Mouse (Mus musculus): ENCODE results near the gene Sh3bgrl3. TPM values are rescaled to one million over a fixed set of nuclear protein-coding genes. Genes with fewer than 3 reads are reported as not detected.
"Not testable (repeated sequence)": the region's sequence is repeated elsewhere in the genome, so short reads cannot be mapped to it uniquely, and the experiment has no call there.

The Sh3bgrl3 gene
- polyA plus RNA-seq (2014; fragmentation: Nextera tagmentation; extraction: Ambion mirVana), result 257 and 281 TPM in 2 replicates

GRCm38 (mm10) chr4:134128221-134128982, at the start of gene Sh3bgrl3:
Sh3bgrl3 (minus strand) TSS chr4:134128789.
- Histone ChIP-seq H3K4me1 (replicated peaks; ENCODE audit: control insufficient read depth, insufficient read depth, low read length) (peaks cover 43% of the 10 kb centered on the region), H3K4me2 (peak within 1 kb of the TSS; percentile 96), H3K9me3 (ENCODE audit: control insufficient read depth, low read length) (no peaks in the 10 kb centered on the region), H3K36me3 (ENCODE audit: control insufficient read depth, insufficient read depth, low read length) (peaks cover 6% of the 10 kb centered on the region; the same call in 1 of the 2 replicates), H3K9ac (ENCODE audit: low read depth, low read length) (peak within 1 kb of the TSS; percentile 92), H3K27ac (ENCODE audit: low read depth, low read length) (peak within 1 kb of the TSS; percentile 80), H3K4me3 (ENCODE audit: low read depth, low read length) (peak within 1 kb of the TSS; percentile 86), H3K27me3 (replicated peaks; ENCODE audit: control insufficient read depth, insufficient read depth, low read length) (no peaks in the 10 kb centered on the region)
- DNase-seq (ENCODE audit: low spot score) (peak; percentile 88), ATAC-seq (replicated peaks; ENCODE audit: low FRiP score) (peak; percentile 94)
- under 1% methylated on average over 46 of the region's 50 CpGs for WGBS

GRCm38 (mm10) chr4:134172391-134172790, 43.8 kb upstream of the Sh3bgrl3 start:
- no peak overlapping the region for H3K9ac ChIP-seq (ENCODE audit: low read depth, low read length)
- no peak overlapping the region for H3K4me3 ChIP-seq (ENCODE audit: low read depth, low read length)
- no peak overlapping the region for H3K4me2 ChIP-seq
- no peak for DNase-seq (ENCODE audit: low spot score)
- no peak overlapping the region for H3K27ac ChIP-seq (ENCODE audit: low read depth, low read length)
- H3K4me1 ChIP-seq (replicated peaks; ENCODE audit: control insufficient read depth, insufficient read depth, low read length), result no peaks in the 10 kb centered on the region
- 83% methylated on average over 3 of the region's 3 CpGs for WGBS
- no peaks in the 10 kb centered on the region for H3K9me3 ChIP-seq (ENCODE audit: control insufficient read depth, low read length)
- no peak for ATAC-seq (replicated peaks; ENCODE audit: low FRiP score)
- peaks cover 4% of the 10 kb centered on the region; the same call in 1 of the 2 replicates for H3K36me3 ChIP-seq (ENCODE audit: control insufficient read depth, insufficient read depth, low read length)
- H3K27me3 ChIP-seq (replicated peaks; ENCODE audit: control insufficient read depth, insufficient read depth, low read length), result no peaks in the 10 kb centered on the region

- ATAC-seq (replicated peaks; ENCODE audit: low FRiP score) (no peak), DNase-seq (ENCODE audit: low spot score) (no peak)
- no peak overlapping the region for H3K9ac ChIP-seq (ENCODE audit: low read depth, low read length)
- no peaks in the 10 kb centered on the region for H3K27me3 ChIP-seq (replicated peaks; ENCODE audit: control insufficient read depth, insufficient read depth, low read length)
- H3K4me1 ChIP-seq (replicated peaks; ENCODE audit: control insufficient read depth, insufficient read depth, low read length), result peaks cover 17% of the 10 kb centered on the region
- no peak overlapping the region for H3K27ac ChIP-seq (ENCODE audit: low read depth, low read length)
- peaks cover 4% of the 10 kb centered on the region; the same call in 1 of the 2 replicates for H3K36me3 ChIP-seq (ENCODE audit: control insufficient read depth, insufficient read depth, low read length)
- H3K4me3 ChIP-seq (ENCODE audit: low read depth, low read length), result no peak overlapping the region
- WGBS, result 88% methylated on average over 3 of the region's 3 CpGs
- no peak overlapping the region for H3K4me2 ChIP-seq
- H3K9me3 ChIP-seq (ENCODE audit: control insufficient read depth, low read length), result no peaks in the 10 kb centered on the region
These were observed 38.3 kb upstream of the Sh3bgrl3 start for GRCm38 (mm10) chr4:134166906-134167305.

GRCm38 (mm10) chr4:134165548-134166465, 37.2 kb upstream of the Sh3bgrl3 start:
- ATAC-seq (replicated peaks; ENCODE audit: low FRiP score), result peak; percentile 54

GRCm38 (mm10) chr4:134165024-134165423, 36.4 kb upstream of the Sh3bgrl3 start:
- Histone ChIP-seq H3K27ac (ENCODE audit: low read depth, low read length) (peak overlapping the region; percentile 3; the same call in 1 of the 2 replicates), H3K36me3 (ENCODE audit: control insufficient read depth, insufficient read depth, low read length) (peaks cover 4% of the 10 kb centered on the region; the same call in 1 of the 2 replicates), H3K27me3 (replicated peaks; ENCODE audit: control insufficient read depth, insufficient read depth, low read length) (no peaks in the 10 kb centered on the region), H3K4me1 (replicated peaks; ENCODE audit: control insufficient read depth, insufficient read depth, low read length) (peaks cover 17% of the 10 kb centered on the region), H3K9me3 (ENCODE audit: control insufficient read depth, low read length) (no peaks in the 10 kb centered on the region), H3K9ac (ENCODE audit: low read depth, low read length) (no peak overlapping the region), H3K4me3 (ENCODE audit: low read depth, low read length) (no peak overlapping the region), H3K4me2 (peak overlapping the region; percentile 23; the same call in 1 of the 2 replicates)
- DNase-seq (ENCODE audit: low spot score) (no peak), ATAC-seq (replicated peaks; ENCODE audit: low FRiP score) (0 out of 2 replicates have a peak, but pooled peaks have one; percentile 49)
- 52% methylated on average over 6 of the region's 6 CpGs for WGBS

More at GRCm38 (mm10) chr4:134165548-134166465, 37.2 kb upstream of the Sh3bgrl3 start:
- H3K9ac ChIP-seq (ENCODE audit: low read depth, low read length), result no peak overlapping the region
- WGBS, result 84% methylated on average over 3 of the region's 3 CpGs
- H3K4me3 ChIP-seq (ENCODE audit: low read depth, low read length), result no peak overlapping the region
- no peaks in the 10 kb centered on the region for H3K9me3 ChIP-seq (ENCODE audit: control insufficient read depth, low read length)
- peaks cover 17% of the 10 kb centered on the region for H3K4me1 ChIP-seq (replicated peaks; ENCODE audit: control insufficient read depth, insufficient read depth, low read length)
- H3K27me3 ChIP-seq (replicated peaks; ENCODE audit: control insufficient read depth, insufficient read depth, low read length), result no peaks in the 10 kb centered on the region
- DNase-seq (ENCODE audit: low spot score), result no peak
- H3K4me2 ChIP-seq, result peak overlapping the region; percentile 38
- peak overlapping the region; percentile 74 for H3K27ac ChIP-seq (ENCODE audit: low read depth, low read length)
- peaks cover 4% of the 10 kb centered on the region; the same call in 1 of the 2 replicates for H3K36me3 ChIP-seq (ENCODE audit: control insufficient read depth, insufficient read depth, low read length)

- Histone ChIP-seq H3K9ac (ENCODE audit: low read depth, low read length) (no peak overlapping the region), H3K36me3 (ENCODE audit: control insufficient read depth, insufficient read depth, low read length) (peaks cover 4% of the 10 kb centered on the region; the same call in 1 of the 2 replicates), H3K4me1 (replicated peaks; ENCODE audit: control insufficient read depth, insufficient read depth, low read length) (peaks cover 17% of the 10 kb centered on the region), H3K9me3 (ENCODE audit: control insufficient read depth, low read length) (no peaks in the 10 kb centered on the region), H3K4me3 (ENCODE audit: low read depth, low read length) (no peak overlapping the region), H3K27ac (ENCODE audit: low read depth, low read length) (peak overlapping the region; percentile 3; the same call in 1 of the 2 replicates), H3K4me2 (no peak overlapping the region; the same call in 1 of the 2 replicates), H3K27me3 (replicated peaks; ENCODE audit: control insufficient read depth, insufficient read depth, low read length) (no peaks in the 10 kb centered on the region)
- no peak for DNase-seq (ENCODE audit: low spot score)
- 88% methylated on average over 5 of the region's 6 CpGs for WGBS
- ATAC-seq (replicated peaks; ENCODE audit: low FRiP score), result no peak
These were observed 36.0 kb upstream of the Sh3bgrl3 start for GRCm38 (mm10) chr4:134164591-134164990.

- H3K4me3 ChIP-seq (ENCODE audit: low read depth, low read length), result peak overlapping the region; percentile 58
- not testable (repeated sequence) for H3K27me3 ChIP-seq (replicated peaks; ENCODE audit: control insufficient read depth, insufficient read depth, low read length); ATAC-seq (replicated peaks; ENCODE audit: low FRiP score); H3K27ac ChIP-seq (ENCODE audit: low read depth, low read length); H3K9me3 ChIP-seq (ENCODE audit: control insufficient read depth, low read length); H3K36me3 ChIP-seq (ENCODE audit: control insufficient read depth, insufficient read depth, low read length); H3K4me1 ChIP-seq (replicated peaks; ENCODE audit: control insufficient read depth, insufficient read depth, low read length)
- H3K4me2 ChIP-seq, result peak overlapping the region; percentile 59
- peak overlapping the region; percentile 40; the same call in 1 of the 2 replicates for H3K9ac ChIP-seq (ENCODE audit: low read depth, low read length)
- DNase-seq (ENCODE audit: low spot score), result peak; percentile 58
- WGBS, result 6% methylated on average over 30 of the region's 30 CpGs
These were observed 31.5 kb upstream of the Sh3bgrl3 start for GRCm38 (mm10) chr4:134160071-134160470.

- WGBS, result 80% methylated on average over 6 of the region's 6 CpGs
- H3K27ac ChIP-seq (ENCODE audit: low read depth, low read length), result no peak overlapping the region
These were observed 30.2 kb upstream of the Sh3bgrl3 start for GRCm38 (mm10) chr4:134158774-134159173.

More at GRCm38 (mm10) chr4:134158774-134159173, 30.2 kb upstream of the Sh3bgrl3 start:
- Histone ChIP-seq H3K9ac (ENCODE audit: low read depth, low read length) (no peak overlapping the region), H3K27me3 (replicated peaks; ENCODE audit: control insufficient read depth, insufficient read depth, low read length) (no peaks in the 10 kb centered on the region), H3K4me3 (ENCODE audit: low read depth, low read length) (no peak overlapping the region), H3K9me3 (ENCODE audit: control insufficient read depth, low read length) (no peaks in the 10 kb centered on the region), H3K4me1 (replicated peaks; ENCODE audit: control insufficient read depth, insufficient read depth, low read length) (no peaks in the 10 kb centered on the region), H3K36me3 (ENCODE audit: control insufficient read depth, insufficient read depth, low read length) (peaks cover 6% of the 10 kb centered on the region), H3K4me2 (peak overlapping the region; percentile 12; the same call in 1 of the 2 replicates)
- DNase-seq (ENCODE audit: low spot score), result no peak
- ATAC-seq (replicated peaks; ENCODE audit: low FRiP score), result no peak
